Mouse (Mus musculus) cerebellum, adult 18-20 months (tissue): ENCODE data around the gene Rasl10a.

Experiments used
- DNase-seq, 2 experiments: peaks; one replicate each; pipeline ENCODE4 v3.0.0; 2021

Gene Rasl10a

GRCm38 (mm10) chr11:5089147-5089546 lies 31.2 kb downstream of the Rasl10a start:
- no peak for DNase-seq

- DNase-seq = no peak
Observed at GRCm38 (mm10) chr11:5091706-5092105, 33.8 kb downstream of the Rasl10a start.

GRCm38 (mm10) chr11:5095877-5096276 lies 37.9 kb downstream of the Rasl10a start:
- no peak for DNase-seq

- no peak for DNase-seq
Observed at GRCm38 (mm10) chr11:5096480-5097020, 38.6 kb downstream of the Rasl10a start.

- peak; percentile 61 to 65 for DNase-seq
Observed at GRCm38 (mm10) chr11:5098035-5098735, 40.3 kb downstream of the Rasl10a start.

- DNase-seq = peak; percentile 93 to 99
Observed at GRCm38 (mm10) chr11:5098736-5099542, 41.0 kb downstream of the Rasl10a start, which contains the start of the genes Rhbdd3 and Ewsr1. Gene Rhbdd3 (plus strand): TSS chr11:5098926. Gene Ewsr1 (minus strand): TSS chr11:5099266.

GRCm38 (mm10) chr11:5099576-5100183 lies 41.8 kb downstream of the Rasl10a start:
- DNase-seq = peak; percentile 73 to 80

- no peak for DNase-seq
Observed at GRCm38 (mm10) chr11:5100283-5100682, 42.4 kb downstream of the Rasl10a start.

- DNase-seq = no peak
Observed at GRCm38 (mm10) chr11:5100801-5101200, 42.9 kb downstream of the Rasl10a start.

GRCm38 (mm10) chr11:5101641-5102040 lies 43.7 kb downstream of the Rasl10a start:
- DNase-seq = no peak

- no peak for DNase-seq
Observed at GRCm38 (mm10) chr11:5102384-5102783, 44.5 kb downstream of the Rasl10a start.

GRCm38 (mm10) chr11:5103986-5104509 lies 46.1 kb downstream of the Rasl10a start:
- no peak for DNase-seq

- DNase-seq = no peak
Observed at GRCm38 (mm10) chr11:5109441-5109840, 51.5 kb downstream of the Rasl10a start.
